Mouse (Mus musculus): ENCODE measurements around the gene 5031439G07Rik.

DNA sequence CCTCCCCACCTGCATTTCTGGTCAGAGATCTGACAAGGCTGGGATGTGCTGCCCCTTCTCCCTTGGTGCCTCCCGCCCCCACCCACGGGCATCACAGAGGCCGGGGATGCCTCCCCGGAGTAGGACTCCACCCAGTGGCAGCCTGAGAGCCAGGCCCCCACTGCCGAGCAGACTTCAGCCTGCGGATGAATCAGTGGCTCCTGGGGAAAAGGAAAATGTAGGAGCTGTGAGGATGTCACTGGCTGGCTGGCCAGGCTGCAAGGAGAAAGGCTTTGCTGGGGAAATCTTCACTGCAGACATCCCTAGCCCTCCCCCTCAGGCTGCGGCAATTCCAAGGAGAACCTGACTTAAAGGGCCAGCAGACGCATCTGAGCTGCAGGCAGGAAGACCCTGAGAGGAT is 27.7 kb downstream of the 5031439G07Rik start:
- peak; percentile 44; the same call in 1 of the 2 replicates for TF ChIP-seq CTCF (IDR thresholded peaks at IDR 0.05; ENCODE audit: insufficient read depth, low read depth, low read length)
- TF ChIP-seq POLR2A (IDR thresholded peaks at IDR 0.05; ENCODE audit: insufficient read depth, low read depth, low read length): no peak
